Mouse (Mus musculus): Measurements from ENCODE around the gene Fam118b.

DNA sequence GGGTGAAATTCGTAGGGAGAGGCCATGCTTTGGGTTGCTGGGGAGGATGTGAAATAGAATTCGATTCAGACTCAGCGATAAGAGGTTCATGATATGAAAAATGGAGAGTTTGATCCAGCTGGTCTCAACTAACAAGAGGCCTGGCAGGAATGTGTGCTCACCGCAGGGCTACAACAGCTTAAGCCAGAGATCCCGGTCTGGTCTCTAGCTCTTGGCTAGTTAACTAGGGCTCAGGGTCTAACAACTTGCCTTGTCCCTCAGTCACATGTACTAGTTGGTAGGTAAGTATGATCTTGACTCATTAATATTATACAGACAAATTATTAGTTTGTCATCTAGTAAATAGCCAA, 15.2 kb upstream of the Fam118b start:
- TF ChIP-seq POLR2A (IDR thresholded peaks at IDR 0.05; ENCODE audit: low read depth, low read length) (no peak), CTCF (IDR thresholded peaks at IDR 0.05; ENCODE audit: borderline replicate concordance, insufficient read depth, low read length) (no peak)

Data from embryonic fibroblast, embryonic 13.5 days (primary cell).